ENCODE assay signal across 10 mouse cellular contexts in the genomic region with DNA sequence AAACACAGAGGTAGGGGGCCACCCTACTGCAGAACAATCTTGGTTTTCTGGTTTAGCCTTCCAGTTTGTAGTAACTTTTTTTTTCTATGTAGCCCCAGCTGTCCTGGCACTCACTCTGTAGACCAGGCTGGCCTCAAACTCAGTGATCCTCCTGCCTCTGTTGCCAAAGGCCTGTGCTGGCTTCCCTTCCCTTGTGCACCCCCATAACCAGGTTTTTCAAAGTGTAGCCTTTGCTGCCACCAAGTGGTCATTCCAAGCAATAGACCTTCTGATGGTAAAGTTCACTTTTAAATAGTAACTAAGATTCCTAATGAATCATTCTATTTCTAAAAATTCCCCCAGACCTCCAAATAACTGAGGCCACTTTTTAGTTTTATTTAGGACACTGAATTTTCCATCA. TPM values are rescaled to one million over a fixed set of nuclear protein-coding genes. Genes with fewer than 3 reads are reported as not detected.
DNase-seq lines count a peak whose midpoint lies in the region; ATAC-seq and TF ChIP-seq lines count a peak whose summit lies in the region.
"Had no signal": no experiment of that assay in that cellular context is flagged by ENCODE, and none has a peak within 500 bp of the region (broad histone marks: within the 10 kb centered on the region; RNA-seq: fewer than 3 reads in every experiment).

No protein-coding gene starts in this region.

- H3K27ac ChIP-seq in layer of hippocampus, adult 2 months: no peak overlapping the region
- H3K27ac ChIP-seq in cerebellum, adult 2 months (ENCODE audit: insufficient read depth, low read length): no peak overlapping the region
- H3K27ac ChIP-seq in heart, postnatal 0 days (ENCODE audit: low read depth): no peak overlapping the region
- H3K27ac ChIP-seq in limb, embryonic 11.5 days (replicated peaks; ENCODE audit: low read depth, low read length): no peak overlapping the region
- H3K27ac ChIP-seq in midbrain, postnatal 0 days (ENCODE audit: low read depth, low read length): no peak overlapping the region
- H3K27ac ChIP-seq: embryonic facial prominence, embryonic 12.5 days had no signal

- TF ChIP-seq CTCF in layer of hippocampus, adult 2 months (conservative IDR thresholded peaks at IDR 0.05): peak; percentile 86
- TF ChIP-seq CTCF in G1E (IDR thresholded peaks at IDR 0.05; ENCODE audit: low read depth, low read length): peak; percentile 39
- TF ChIP-seq CTCF in cerebellum, adult 2 months (IDR thresholded peaks at IDR 0.05; ENCODE audit: borderline replicate concordance, insufficient read depth, low read depth, low read length): peak; percentile 73
- TF ChIP-seq CTCF in heart, postnatal 0 days (IDR thresholded peaks at IDR 0.05; ENCODE audit: low read depth): peak; percentile 75
- peak; percentile 86 for TF ChIP-seq CTCF in midbrain, postnatal 0 days (IDR thresholded peaks at IDR 0.05)

- H3K9me3 ChIP-seq in G1E (replicated peaks): no peaks in the 10 kb centered on the region
- no peaks in the 10 kb centered on the region for H3K9me3 ChIP-seq in heart, postnatal 0 days (replicated peaks; ENCODE audit: control insufficient read depth, low read length)
- H3K9me3 ChIP-seq in limb, embryonic 11.5 days (ENCODE audit: control insufficient read depth, low read length): no peaks in the 10 kb centered on the region
- no peaks in the 10 kb centered on the region for H3K9me3 ChIP-seq in midbrain, postnatal 0 days (ENCODE audit: low read length)
- H3K9me3 ChIP-seq: embryonic facial prominence, embryonic 12.5 days had no signal

- H3K4me2 ChIP-seq in heart, postnatal 0 days (ENCODE audit: low read depth, low read length): no peak overlapping the region
- H3K4me2 ChIP-seq in limb, embryonic 11.5 days (ENCODE audit: low read depth, severe bottlenecking): no peak overlapping the region
- H3K4me2 ChIP-seq in midbrain, postnatal 0 days (ENCODE audit: low read depth, low read length, poor library complexity, severe bottlenecking): no peak overlapping the region
- H3K4me2 ChIP-seq: embryonic facial prominence, embryonic 12.5 days had no signal

- no peaks in the 10 kb centered on the region for H3K27me3 ChIP-seq in G1E (ENCODE audit: insufficient read depth, low read length)
- H3K27me3 ChIP-seq in cerebellum, adult 2 months (ENCODE audit: control insufficient read depth, insufficient read depth, low read length): no peaks in the 10 kb centered on the region
- no peaks in the 10 kb centered on the region for H3K27me3 ChIP-seq in heart, postnatal 0 days (ENCODE audit: control insufficient read depth, insufficient read depth, low read length)
- no peaks in the 10 kb centered on the region for H3K27me3 ChIP-seq in limb, embryonic 11.5 days (ENCODE audit: control insufficient read depth, insufficient read depth, low read length)
- no peaks in the 10 kb centered on the region for H3K27me3 ChIP-seq in midbrain, postnatal 0 days (ENCODE audit: insufficient read depth, low read length)
- H3K27me3 ChIP-seq: embryonic facial prominence, embryonic 12.5 days had no signal

- H3K9ac ChIP-seq in heart, postnatal 0 days (replicated peaks; ENCODE audit: low read depth, low read length): no peak overlapping the region
- H3K9ac ChIP-seq in limb, embryonic 11.5 days (ENCODE audit: low read length): no peak overlapping the region
- no peak overlapping the region for H3K9ac ChIP-seq in midbrain, postnatal 0 days (replicated peaks; ENCODE audit: low read length, poor library complexity, severe bottlenecking)
- H3K9ac ChIP-seq: embryonic facial prominence, embryonic 12.5 days had no signal

- no peak overlapping the region for H3K4me3 ChIP-seq in layer of hippocampus, adult 2 months
- no peak overlapping the region for H3K4me3 ChIP-seq in G1E (ENCODE audit: low read depth, low read length)
- H3K4me3 ChIP-seq in cerebellum, adult 2 months (replicated peaks; ENCODE audit: insufficient read depth, low read depth, low read length): no peak overlapping the region
- H3K4me3 ChIP-seq in heart, postnatal 0 days (ENCODE audit: low read depth, low read length): no peak overlapping the region
- no peak overlapping the region for H3K4me3 ChIP-seq in limb, embryonic 11.5 days (ENCODE audit: low read depth, low read length)
- no peak overlapping the region for H3K4me3 ChIP-seq in midbrain, postnatal 0 days (ENCODE audit: low read depth, low read length)
- H3K4me3 ChIP-seq: embryonic facial prominence, embryonic 12.5 days had no signal

- peaks cover 83% of the 10 kb centered on the region for H3K36me3 ChIP-seq in G1E (replicated peaks)
- H3K36me3 ChIP-seq in heart, postnatal 0 days (replicated peaks; ENCODE audit: control insufficient read depth, insufficient read depth, low read length): peaks cover 67% of the 10 kb centered on the region
- peaks cover 2% of the 10 kb centered on the region; the same call in 1 of the 2 replicates for H3K36me3 ChIP-seq in limb, embryonic 11.5 days (ENCODE audit: control insufficient read depth, insufficient read depth, low read length)
- H3K36me3 ChIP-seq in midbrain, postnatal 0 days (ENCODE audit: insufficient read depth, low read length): peaks cover 32% of the 10 kb centered on the region

- no peak for TF ChIP-seq POLR2A in cerebellum, adult 2 months (IDR thresholded peaks at IDR 0.05; ENCODE audit: borderline replicate concordance, insufficient read depth, low read length)

- peak; percentile 52 to 73 for DNase-seq in layer of hippocampus, adult 2 months (ENCODE audit: low spot score in 2 of 2)
- no peak for DNase-seq in layer of hippocampus, adult 9-11 months
- DNase-seq in G1E (ENCODE audit: low spot score): peak; percentile 23
- peak; percentile 61 to 63 for DNase-seq in cerebellum, adult 2 months
- DNase-seq in heart, postnatal 0 days (ENCODE audit: low spot score): peak; percentile 54
- peak; percentile 64 for DNase-seq in limb, embryonic 11.5 days (ENCODE audit: low spot score)
- DNase-seq in midbrain, postnatal 0 days (ENCODE audit: low spot score): peak; percentile 71
- peak; percentile 70 for DNase-seq in thymus, postnatal 4 days

- peaks cover 22% of the 10 kb centered on the region for H3K4me1 ChIP-seq in G1E (ENCODE audit: insufficient read depth, low read depth, low read length)
- H3K4me1 ChIP-seq in cerebellum, adult 2 months (ENCODE audit: control insufficient read depth, insufficient read depth, low read length): peaks cover under 1% of the 10 kb centered on the region; the same call in 1 of the 2 replicates
- H3K4me1 ChIP-seq in heart, postnatal 0 days (ENCODE audit: control insufficient read depth, insufficient read depth): no peaks in the 10 kb centered on the region
- no peaks in the 10 kb centered on the region for H3K4me1 ChIP-seq in limb, embryonic 11.5 days (ENCODE audit: control insufficient read depth, insufficient read depth, low read length)
- H3K4me1 ChIP-seq in midbrain, postnatal 0 days (ENCODE audit: insufficient read depth, low read length): no peaks in the 10 kb centered on the region
- H3K4me1 ChIP-seq: embryonic facial prominence, embryonic 12.5 days had no signal

- ATAC-seq in G1E (ENCODE audit: extremely low read depth, insufficient number of reproducible peaks, low FRiP score, poor library complexity, severe bottlenecking): no peak
- peak; percentile 39; the same call in 1 of the 2 replicates for ATAC-seq in heart, postnatal 0 days (ENCODE audit: insufficient read depth, low read depth)
- no peak for ATAC-seq in limb, embryonic 11.5 days (ENCODE audit: insufficient number of reproducible peaks, low FRiP score, low TSS enrichment, low read depth)
- 0 out of 2 replicates have a peak, but pooled peaks have one; percentile 39 for ATAC-seq in midbrain, postnatal 0 days (ENCODE audit: low FRiP score)

- no peak for TF ChIP-seq EP300 in heart, postnatal 0 days (IDR thresholded peaks at IDR 0.05; ENCODE audit: low read depth)

RNA-seq across cellular contexts. Expression of a gene that starts 23.2 kb away (rescaled TPM):
- total RNA-seq in layer of hippocampus, adult 2 months (2021): 100 to 1,000 TPM; 150 to 154 TPM
- total RNA-seq in G1E (2014; fragmentation: Nextera tagmentation): 47.9 and 50.8 TPM in 2 replicates
- total RNA-seq in G1E (2017): 29.3 and 39.1 TPM in 2 replicates
- polyA plus RNA-seq in G1E (2012): 6.5 and 7.8 TPM in 2 replicates
- 146 and 147 TPM in 2 replicates for polyA plus RNA-seq in cerebellum, adult 2 months (2012; rRNA removed)
- 37.2 and 55.8 TPM in 2 replicates for total RNA-seq in heart, postnatal 0 days (2014; rRNA removed; ENCODE audit: low replicate concordance)
- 25.4 and 25.9 TPM in 2 replicates for polyA plus RNA-seq in heart, postnatal 0 days (2015; fragmentation: Nextera tagmentation; extraction: Ambion mirVana)
- 34.2 and 42.5 TPM in 2 replicates for polyA plus RNA-seq in limb, embryonic 11.5 days (2014; fragmentation: Nextera tagmentation; extraction: Ambion mirVana)
- total RNA-seq in midbrain, postnatal 0 days (2014; rRNA removed): 128 and 157 TPM in 2 replicates
- polyA plus RNA-seq in midbrain, postnatal 0 days (2015; fragmentation: Nextera tagmentation; extraction: Ambion mirVana): 70.4 and 72.1 TPM in 2 replicates

RNA-seq across cellular contexts. Expression of a gene that starts 31.9 kb away (rescaled TPM):
- total RNA-seq in layer of hippocampus, adult 2 months (2021): 1 to 10 TPM; 1.5 to 1.9 TPM
- total RNA-seq in G1E (2014; fragmentation: Nextera tagmentation): not detected in 2 replicates
- total RNA-seq in G1E (2017): 0.05 and 0.06 TPM in 2 replicates
- polyA plus RNA-seq in G1E (2012): not detected in 2 replicates
- polyA plus RNA-seq in cerebellum, adult 2 months (2012; rRNA removed): 6.7 and 6.8 TPM in 2 replicates
- total RNA-seq in heart, postnatal 0 days (2014; rRNA removed; ENCODE audit: low replicate concordance): 1.7 TPM in 1 of 2 replicates, not detected in the other
- not detected in 2 replicates for polyA plus RNA-seq in heart, postnatal 0 days (2015; fragmentation: Nextera tagmentation; extraction: Ambion mirVana)
- polyA plus RNA-seq in limb, embryonic 11.5 days (2014; fragmentation: Nextera tagmentation; extraction: Ambion mirVana): 0.32 TPM in 1 of 2 replicates, not detected in the other
- total RNA-seq in midbrain, postnatal 0 days (2014; rRNA removed): 44.8 and 45.7 TPM in 2 replicates
- 42.6 and 43.3 TPM in 2 replicates for polyA plus RNA-seq in midbrain, postnatal 0 days (2015; fragmentation: Nextera tagmentation; extraction: Ambion mirVana)
- polyA plus RNA-seq: liver, embryonic 16.5 days had no signal

Comparison
In these comparisons a context has a peak if more than half of its experiments do, and no peak if none do; other contexts are left out.
1. ATAC-seq: peak in heart, postnatal 0 days (single experiment) and midbrain, postnatal 0 days (single experiment); none in G1E (single experiment) and limb, embryonic 11.5 days (single experiment).
2. Peak in every context shown above with its lines, with median percentiles within 50 percentile points of each other: CTCF ChIP-seq.